Mouse (Mus musculus): Measurements from ENCODE around the gene Ly6g6d.

DNA sequence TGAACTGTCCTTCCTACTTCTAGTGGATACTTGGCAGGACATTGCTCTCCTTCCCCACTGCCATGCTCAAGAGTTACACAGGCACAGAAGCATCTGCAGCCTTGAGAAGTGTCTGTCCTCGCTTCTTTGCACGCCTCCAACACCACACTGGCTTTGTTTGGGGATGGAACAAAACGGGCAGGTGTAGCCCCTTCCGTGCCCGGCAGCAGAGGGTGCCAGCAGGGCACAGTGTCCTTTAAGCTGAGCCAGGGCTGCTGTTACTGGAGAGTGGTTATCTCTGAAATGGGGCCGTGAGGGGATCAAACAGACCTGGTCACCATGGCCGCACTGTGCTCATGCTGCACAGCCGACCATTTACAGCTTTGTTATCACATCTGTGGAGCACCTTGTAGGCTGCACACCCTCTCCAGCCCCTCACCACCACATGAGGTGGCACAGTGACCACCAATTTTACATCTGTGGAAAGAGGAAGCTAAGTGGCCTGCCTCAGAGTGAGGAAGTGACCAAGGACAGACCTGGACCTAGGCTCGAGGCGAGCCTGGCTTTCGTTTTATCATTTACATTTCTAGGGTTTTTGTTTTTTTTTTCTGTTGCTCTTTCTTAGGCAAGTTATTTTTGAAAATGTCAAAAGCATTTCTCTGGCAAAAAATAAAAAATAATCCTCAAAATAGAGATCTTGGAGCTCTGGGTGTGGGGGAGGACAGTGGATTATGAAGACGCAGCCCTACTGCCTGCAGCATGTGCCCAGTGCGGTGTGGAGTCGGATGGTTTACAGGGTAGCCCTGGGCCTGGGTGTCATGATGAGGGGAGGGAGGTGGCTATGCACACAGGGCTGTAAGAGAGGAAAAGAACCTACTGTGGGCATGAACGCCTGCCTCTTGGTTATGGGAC lies 16.9 kb upstream of the Ly6g6d start:
- no peak for TF ChIP-seq GATA1 (IDR thresholded peaks at IDR 0.05; ENCODE audit: borderline replicate concordance, low read length)
- no peak for TF ChIP-seq FLI1 (IDR thresholded peaks at IDR 0.05; ENCODE audit: low read length)

Measured in megakaryocyte, embryonic 14.5 days (primary cell).